Mouse (Mus musculus) ES-E14 (cell line): ENCODE measurements at regions not wholly inside any gene's neighbourhood (a gene's known extent, or its start where the extent isn't known, plus 50 kb on each side); places are given as distances from the start of the nearest gene placed in this dataset.

Experiments
- DNase-seq: peaks from one replicate; pipeline ENCODE4 v3.0.0-alpha.2; 2013; ENCODE audit warnings: low read depth, low spot score
- H3K27ac ChIP-seq: 2 replicates; pipeline ENCODE4 v1.5.1; 2012; ENCODE audit warnings: low read depth, mild to moderate bottlenecking, low read length, moderate library complexity, mixed read lengths; ENCODE audit not compliant: poor library complexity, insufficient read depth, severe bottlenecking
- H3K36me3 ChIP-seq: 2 replicates; pipeline ENCODE4 v1.6.1; 2012; ENCODE audit warnings: mild to moderate bottlenecking, low read length, moderate library complexity, mixed read lengths; ENCODE audit not compliant: control insufficient read depth, poor library complexity, insufficient read depth, severe bottlenecking
- H3K4me1 ChIP-seq, 2 experiments: fragments of 150-350 bp in 1 of 2; sonication (generic) in 1 of 2; 2 replicates each; pipeline ENCODE4 v1.6.1; 2012; ENCODE audit warnings: low read length in 2 of 2, mild to moderate bottlenecking in 1 of 2, mixed read lengths in 1 of 2; ENCODE audit not compliant: control insufficient read depth in 2 of 2, insufficient read depth in 2 of 2, poor library complexity in 1 of 2
- H3K4me3 ChIP-seq, 2 experiments: fragments of 150-350 bp in 1 of 2; sonication (generic) in 1 of 2; 2 replicates each; pipeline ENCODE4 v1.5.1; 2012; ENCODE audit warnings: low read length in 2 of 2, low read depth in 1 of 2, mild to moderate bottlenecking in 1 of 2, mixed read lengths in 1 of 2; ENCODE audit not compliant: insufficient read depth in 1 of 2, poor library complexity in 1 of 2, severe bottlenecking in 1 of 2
- H3K9ac ChIP-seq: 2 replicates; pipeline ENCODE4 v1.6.1; 2012; ENCODE audit warnings: low read depth, mild to moderate bottlenecking, low read length, mixed read lengths; ENCODE audit not compliant: poor library complexity, insufficient read depth, severe bottlenecking
- H3K9me3 ChIP-seq: fragments of 150-350 bp; sonication (generic); 2 replicates; pipeline ENCODE4 v1.6.1; 2012; ENCODE audit warnings: low read depth, mild to moderate bottlenecking, low read length; ENCODE audit not compliant: control insufficient read depth, insufficient read depth
- CHD2 ChIP-seq: IDR thresholded peaks from 2 replicates; pipeline ENCODE4 v1.6.1; 2014; ENCODE audit warnings: mild to moderate bottlenecking, low read depth, low read length, inconsistent platforms
- HCFC1 ChIP-seq: IDR thresholded peaks from 2 replicates; pipeline ENCODE4 v1.6.1; 2012; ENCODE audit warnings: low read length, inconsistent platforms, borderline replicate concordance; ENCODE audit not compliant: insufficient read depth
- MAFK ChIP-seq: IDR thresholded peaks from 2 replicates; pipeline ENCODE4 v1.6.1; 2014; ENCODE audit warnings: mild to moderate bottlenecking, low read depth, low read length, inconsistent platforms; ENCODE audit not compliant: insufficient read depth
- ZC3H11A ChIP-seq: IDR thresholded peaks from 2 replicates; pipeline ENCODE4 v1.6.1; 2012; ENCODE audit warnings: low read depth, mild to moderate bottlenecking, inconsistent platforms, low read length, borderline replicate concordance
- ZNF384 ChIP-seq: IDR thresholded peaks from 2 replicates; pipeline ENCODE4 v1.6.1; 2012; ENCODE audit warnings: low read depth, low read length, inconsistent platforms
- in situ Hi-C, 2 experiments: fragments of 600-800 bp; cut with MboI; formaldehyde crosslinking; loops; one replicate each; pipeline ENCODE4 v1.15.1; 2025; ENCODE audit warnings: low sequenced_read_pairs in 2 of 2, inconsistent platforms in 1 of 2; ENCODE audit not compliant: unreplicated experiment in 2 of 2

DNA sequence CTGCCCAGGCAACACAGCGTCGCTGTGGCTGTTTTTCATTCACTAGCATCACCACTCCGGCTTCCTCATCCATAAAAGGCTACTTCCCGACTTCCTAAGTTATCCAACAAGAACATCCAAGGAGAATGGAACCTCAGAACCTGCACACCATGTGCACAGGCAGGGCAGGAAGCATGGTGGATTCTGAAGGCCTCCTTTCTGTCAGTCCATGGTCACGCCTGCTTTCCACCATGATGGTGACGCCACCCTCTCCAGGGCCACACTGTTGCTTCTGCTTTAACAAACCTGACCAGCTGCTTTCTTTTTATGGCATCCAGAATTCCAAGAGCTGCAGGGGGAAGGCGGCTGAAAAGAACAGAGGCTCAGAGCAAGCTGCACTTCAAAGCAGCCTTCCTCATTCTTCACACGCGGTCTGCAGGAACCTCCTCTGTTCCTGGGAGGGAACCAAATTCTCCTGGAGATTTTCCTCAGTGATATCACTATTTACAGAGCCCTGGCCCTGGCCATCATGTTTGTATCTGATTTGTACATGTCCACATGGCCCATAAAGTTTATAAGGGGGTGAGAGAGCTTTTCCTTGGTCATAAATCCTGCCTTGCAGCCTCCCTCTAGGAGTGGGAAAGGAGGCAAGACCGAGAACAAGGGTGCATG is 164.8 kb upstream of the Npvf start:
- Histone ChIP-seq H3K9me3 (no peaks in the 10 kb centered on the region), H3K4me1 (peaks cover 0 to 6% of the 10 kb centered on the region in 2 experiments; a peak in 1 of 4 replicates), H3K9ac (no peak overlapping the region), H3K4me3 (no peak overlapping the region), H3K27ac (no peak overlapping the region), H3K36me3 (no peaks in the 10 kb centered on the region)
- DNase-seq: no peak
- TF ChIP-seq MAFK (no peak), CHD2 (no peak), HCFC1 (no peak), ZNF384 (no peak), ZC3H11A (no peak)
- in situ Hi-C loops: loop anchor here in 1 of 2 experiments (25.0 kb wide), 1 partner anchor 343 kb away; no protein-coding TSS in a partner anchor

DNA sequence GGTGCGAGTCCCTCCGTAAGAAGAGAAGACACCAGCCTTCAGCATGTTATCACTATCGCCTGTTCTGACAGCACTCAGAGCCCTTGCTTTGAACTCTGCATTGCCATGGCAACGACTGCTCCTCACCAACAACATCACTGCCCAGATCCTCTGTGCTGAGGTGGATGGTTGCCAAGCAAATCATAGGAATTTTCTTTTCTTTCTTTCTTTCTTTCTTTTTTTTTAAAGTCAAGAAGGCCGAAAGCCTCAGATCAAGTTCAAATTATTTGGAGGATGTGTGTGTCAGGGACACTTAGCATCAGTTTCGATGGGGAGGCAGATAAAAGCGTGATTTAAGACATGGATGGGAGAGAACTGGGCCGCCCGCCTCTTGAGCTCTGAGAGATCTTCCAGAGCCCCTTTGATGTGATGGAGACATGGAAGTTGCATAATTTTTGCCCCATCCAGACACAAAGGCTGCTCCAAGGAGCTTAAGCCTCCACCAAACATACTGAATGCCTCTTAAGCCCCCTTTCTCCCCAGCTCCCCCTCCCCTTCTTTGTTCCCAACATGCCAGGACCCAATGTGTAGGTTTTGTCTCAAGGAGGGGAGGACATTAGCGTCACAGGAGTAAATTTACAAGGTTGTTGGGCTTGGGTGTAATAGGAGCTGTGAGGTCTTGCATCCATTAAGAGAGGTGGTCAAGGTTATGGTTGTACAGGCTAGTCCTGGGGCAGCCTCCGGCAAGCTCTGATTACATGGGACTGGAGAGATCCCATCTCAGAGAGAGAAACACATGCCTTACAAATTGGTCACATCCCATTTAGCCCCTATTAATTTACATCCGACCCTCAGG is 167.4 kb upstream of the Npvf start:
- Histone ChIP-seq H3K9me3 (no peaks in the 10 kb centered on the region), H3K4me3 (no peak overlapping the region), H3K9ac (no peak overlapping the region), H3K4me1 (peaks cover 0 to 6% of the 10 kb centered on the region in 2 experiments; a peak in 1 of 4 replicates), H3K27ac (no peak overlapping the region; the same call in 1 of the 2 replicates), H3K36me3 (no peaks in the 10 kb centered on the region)
- DNase-seq: no peak
- no peak for TF ChIP-seq MAFK
- TF ChIP-seq HCFC1: no peak
- TF ChIP-seq ZNF384: no peak
- no peak for TF ChIP-seq CHD2
- no peak for TF ChIP-seq ZC3H11A
- in situ Hi-C loops: loop anchor here in 1 of 2 experiments (25.0 kb wide), 1 partner anchor 341 kb away; no protein-coding TSS in a partner anchor

DNA sequence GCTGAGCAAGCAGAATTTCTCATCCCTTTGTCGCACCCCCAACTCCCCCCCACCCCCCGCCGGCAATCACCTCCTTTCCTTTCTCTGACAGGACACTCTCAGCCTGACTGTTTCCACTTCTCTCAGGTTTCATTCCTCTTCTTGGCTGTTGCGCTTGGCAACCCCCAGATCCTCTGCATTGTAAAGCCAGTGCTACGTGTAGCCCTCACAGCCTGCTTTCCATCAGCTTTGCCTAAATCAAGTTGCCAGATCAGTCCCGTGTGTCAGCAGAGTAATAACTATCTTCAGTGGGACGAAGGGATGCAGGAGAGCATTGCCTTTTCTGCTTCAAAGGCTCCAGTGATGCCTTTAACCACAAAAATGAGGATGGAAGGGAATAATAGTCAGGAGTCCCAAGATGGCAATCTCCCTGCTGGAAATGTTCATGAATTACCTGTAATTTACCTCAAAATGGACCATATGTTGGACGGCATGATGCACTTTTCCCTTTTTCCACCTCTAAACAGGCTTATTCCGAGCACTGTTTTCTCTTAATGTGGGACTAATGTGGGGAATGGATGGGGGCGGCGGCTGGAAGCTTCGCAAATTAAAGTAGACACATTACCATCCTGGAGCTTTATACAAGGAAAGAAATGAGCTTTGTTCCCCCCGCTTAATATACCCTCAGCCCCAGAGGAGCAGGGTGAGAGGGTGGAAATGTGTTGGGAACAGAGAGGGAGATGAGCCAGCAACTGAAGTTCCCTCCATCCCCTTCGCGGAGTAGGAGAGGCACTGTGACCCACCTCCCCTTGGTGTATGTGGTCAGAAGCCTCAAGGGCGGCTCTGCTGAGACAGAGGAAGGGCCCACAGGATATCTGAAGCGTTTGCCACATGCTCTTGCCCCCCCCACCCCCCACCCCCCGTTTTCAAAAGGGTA is 168.3 kb upstream of the Npvf start:
- H3K27ac ChIP-seq: no peak overlapping the region
- TF ChIP-seq HCFC1 (no peak), CHD2 (no peak), MAFK (no peak), ZNF384 (no peak), ZC3H11A (no peak)
- peaks cover 0 to 6% of the 10 kb centered on the region in 2 experiments; a peak in 1 of 4 replicates for H3K4me1 ChIP-seq
- H3K4me3 ChIP-seq: no peak overlapping the region
- H3K36me3 ChIP-seq: no peaks in the 10 kb centered on the region
- no peak for DNase-seq
- in situ Hi-C loops: loop anchor here in 1 of 2 experiments (25.0 kb wide), 1 partner anchor 340 kb away; no protein-coding TSS in a partner anchor
- H3K9me3 ChIP-seq: no peaks in the 10 kb centered on the region
- no peak overlapping the region for H3K9ac ChIP-seq
